Mouse (Mus musculus): ENCODE results near the gene Btbd9. TPM values are rescaled to one million over a fixed set of nuclear protein-coding genes. Genes with fewer than 3 reads are reported as not detected.

The Btbd9 gene
- 25.6 and 30.4 TPM in 2 replicates for polyA plus RNA-seq (2015; fragmentation: Nextera tagmentation; extraction: Ambion mirVana)

GRCm38 (mm10) chr17:30575941-30576773 is at the start of gene Btbd9:
Btbd9 (minus strand) TSS chr17:30576488.

GRCm38 (mm10) chr17:30624132-30624531 is 47.8 kb upstream of the Btbd9 start, which contains the start of gene Dnah8:
Dnah8 (plus strand) TSS chr17:30624354.

Other genes starting within 250 kb of the Btbd9 start
- 0.29 and 0.41 TPM in 2 replicates for gene Dnah8, start 47.9 kb upstream of the Btbd9 start, polyA plus RNA-seq (2015; fragmentation: Nextera tagmentation; extraction: Ambion mirVana)
- gene Glo1, start 50.4 kb upstream of the Btbd9 start, polyA plus RNA-seq (2015; fragmentation: Nextera tagmentation; extraction: Ambion mirVana): 157 and 187 TPM in 2 replicates